Mouse (Mus musculus): Measurements from ENCODE around the gene Trim37. TPM values are rescaled to one million over a fixed set of nuclear protein-coding genes. Genes with fewer than 3 reads are reported as not detected.

Trim37 gene
- polyA plus RNA-seq, 1 experiment from 2014 or later = 81.1 TPM

- no peak overlapping the region for H3K9ac ChIP-seq (ENCODE audit: low read depth, low read length)
- H3K27ac ChIP-seq (ENCODE audit: low read depth, low read length) = no peak overlapping the region
- no peaks in the 10 kb centered on the region for H3K4me1 ChIP-seq (ENCODE audit: control insufficient read depth, insufficient read depth, low read depth, low read length)
- H3K36me3 ChIP-seq (ENCODE audit: control insufficient read depth, insufficient read depth, low read length) = peaks cover 9% of the 10 kb centered on the region; the same call in 1 of the 2 replicates
- no peaks in the 10 kb centered on the region for H3K27me3 ChIP-seq (replicated peaks; ENCODE audit: control insufficient read depth, insufficient read depth, low read length)
- WGBS = 98% methylated on average over 4 of the region's 4 CpGs
- no peaks in the 10 kb centered on the region for H3K9me3 ChIP-seq (ENCODE audit: control insufficient read depth, low read length)
- no peak for ATAC-seq
- H3K4me3 ChIP-seq (ENCODE audit: low read length) = no peak overlapping the region
- no peak overlapping the region for H3K4me2 ChIP-seq (ENCODE audit: low read length)
Measured at GRCm38 (mm10) chr11:87175031-87175430, 48.2 kb downstream of the Trim37 start.

- ATAC-seq = no peak
Measured at GRCm38 (mm10) chr11:87212313-87212712, 85.4 kb downstream of the Trim37 start.

GRCm38 (mm10) chr11:87222686-87223085 is 95.8 kb downstream of the Trim37 start:
- H3K36me3 ChIP-seq (ENCODE audit: control insufficient read depth, insufficient read depth, low read length) = peaks cover 7% of the 10 kb centered on the region; the same call in 1 of the 2 replicates
- 89% methylated on average over 3 of the region's 3 CpGs for WGBS
- no peaks in the 10 kb centered on the region for H3K9me3 ChIP-seq (ENCODE audit: control insufficient read depth, low read length)
- H3K4me1 ChIP-seq (ENCODE audit: control insufficient read depth, insufficient read depth, low read depth, low read length) = no peaks in the 10 kb centered on the region
- H3K4me3 ChIP-seq (ENCODE audit: low read length) = no peak overlapping the region
- no peak overlapping the region for H3K9ac ChIP-seq (ENCODE audit: low read depth, low read length)
- H3K4me2 ChIP-seq (ENCODE audit: low read length) = no peak overlapping the region
- ATAC-seq = no peak
- no peak overlapping the region for H3K27ac ChIP-seq (ENCODE audit: low read depth, low read length)
- no peaks in the 10 kb centered on the region for H3K27me3 ChIP-seq (replicated peaks; ENCODE audit: control insufficient read depth, insufficient read depth, low read length)

More at GRCm38 (mm10) chr11:87212313-87212712, 85.4 kb downstream of the Trim37 start:
- Histone ChIP-seq H3K9me3 (ENCODE audit: control insufficient read depth, low read length) (no peaks in the 10 kb centered on the region), H3K4me3 (ENCODE audit: low read length) (no peak overlapping the region), H3K36me3 (ENCODE audit: control insufficient read depth, insufficient read depth, low read length) (peaks cover 15% of the 10 kb centered on the region), H3K4me2 (ENCODE audit: low read length) (no peak overlapping the region), H3K9ac (ENCODE audit: low read depth, low read length) (no peak overlapping the region), H3K4me1 (ENCODE audit: control insufficient read depth, insufficient read depth, low read depth, low read length) (no peaks in the 10 kb centered on the region), H3K27ac (ENCODE audit: low read depth, low read length) (no peak overlapping the region), H3K27me3 (replicated peaks; ENCODE audit: control insufficient read depth, insufficient read depth, low read length) (no peaks in the 10 kb centered on the region)
- WGBS = 86% methylated on average over 5 of the region's 5 CpGs

GRCm38 (mm10) chr11:87227056-87227455 is 100.2 kb downstream of the Trim37 start:
- Histone ChIP-seq H3K4me2 (ENCODE audit: low read length) (no peak overlapping the region), H3K27ac (ENCODE audit: low read depth, low read length) (no peak overlapping the region), H3K36me3 (ENCODE audit: control insufficient read depth, insufficient read depth, low read length) (peaks cover 9% of the 10 kb centered on the region), H3K9ac (ENCODE audit: low read depth, low read length) (no peak overlapping the region), H3K9me3 (ENCODE audit: control insufficient read depth, low read length) (no peaks in the 10 kb centered on the region), H3K4me1 (ENCODE audit: control insufficient read depth, insufficient read depth, low read depth, low read length) (no peaks in the 10 kb centered on the region), H3K27me3 (replicated peaks; ENCODE audit: control insufficient read depth, insufficient read depth, low read length) (no peaks in the 10 kb centered on the region), H3K4me3 (ENCODE audit: low read length) (no peak overlapping the region)
- 84% methylated on average over 5 of the region's 5 CpGs for WGBS
- no peak for ATAC-seq

GRCm38 (mm10) chr11:87233377-87233776 is 106.5 kb downstream of the Trim37 start:
- Histone ChIP-seq H3K36me3 (ENCODE audit: control insufficient read depth, insufficient read depth, low read length) (peaks cover 8% of the 10 kb centered on the region), H3K9me3 (ENCODE audit: control insufficient read depth, low read length) (no peaks in the 10 kb centered on the region), H3K27me3 (replicated peaks; ENCODE audit: control insufficient read depth, insufficient read depth, low read length) (no peaks in the 10 kb centered on the region), H3K4me1 (ENCODE audit: control insufficient read depth, insufficient read depth, low read depth, low read length) (no peaks in the 10 kb centered on the region), H3K4me3 (ENCODE audit: low read length) (no peak overlapping the region), H3K9ac (ENCODE audit: low read depth, low read length) (no peak overlapping the region), H3K4me2 (ENCODE audit: low read length) (no peak overlapping the region), H3K27ac (ENCODE audit: low read depth, low read length) (no peak overlapping the region)
- WGBS = 91% methylated on average over 5 of the region's 5 CpGs
- ATAC-seq = no peak

GRCm38 (mm10) chr11:87234743-87235485 is 108.0 kb downstream of the Trim37 start:
- Histone ChIP-seq H3K4me2 (ENCODE audit: low read length) (no peak overlapping the region), H3K27me3 (replicated peaks; ENCODE audit: control insufficient read depth, insufficient read depth, low read length) (no peaks in the 10 kb centered on the region), H3K4me1 (ENCODE audit: control insufficient read depth, insufficient read depth, low read depth, low read length) (no peaks in the 10 kb centered on the region), H3K27ac (ENCODE audit: low read depth, low read length) (no peak overlapping the region), H3K9ac (ENCODE audit: low read depth, low read length) (no peak overlapping the region), H3K9me3 (ENCODE audit: control insufficient read depth, low read length) (no peaks in the 10 kb centered on the region), H3K36me3 (ENCODE audit: control insufficient read depth, insufficient read depth, low read length) (peaks cover 8% of the 10 kb centered on the region), H3K4me3 (ENCODE audit: low read length) (no peak overlapping the region)
- no peak for ATAC-seq
- WGBS = 96% methylated on average over 12 of the region's 12 CpGs

GRCm38 (mm10) chr11:87235486-87235872 is 108.6 kb downstream of the Trim37 start:
- 81% methylated on average over 5 of the region's 5 CpGs for WGBS
- no peaks in the 10 kb centered on the region for H3K27me3 ChIP-seq (replicated peaks; ENCODE audit: control insufficient read depth, insufficient read depth, low read length)
- no peak for ATAC-seq
- no peaks in the 10 kb centered on the region for H3K9me3 ChIP-seq (ENCODE audit: control insufficient read depth, low read length)
- no peak overlapping the region for H3K4me3 ChIP-seq (ENCODE audit: low read length)
- no peaks in the 10 kb centered on the region for H3K4me1 ChIP-seq (ENCODE audit: control insufficient read depth, insufficient read depth, low read depth, low read length)
- no peak overlapping the region for H3K27ac ChIP-seq (ENCODE audit: low read depth, low read length)
- no peak overlapping the region for H3K9ac ChIP-seq (ENCODE audit: low read depth, low read length)
- H3K36me3 ChIP-seq (ENCODE audit: control insufficient read depth, insufficient read depth, low read length) = peaks cover 8% of the 10 kb centered on the region
- no peak overlapping the region for H3K4me2 ChIP-seq (ENCODE audit: low read length)

GRCm38 (mm10) chr11:87238891-87239530 is 112.1 kb downstream of the Trim37 start:
- WGBS = 82% methylated on average over 7 of the region's 7 CpGs
- H3K27ac ChIP-seq (ENCODE audit: low read depth, low read length) = no peak overlapping the region
- H3K9ac ChIP-seq (ENCODE audit: low read depth, low read length) = no peak overlapping the region
- H3K27me3 ChIP-seq (replicated peaks; ENCODE audit: control insufficient read depth, insufficient read depth, low read length) = no peaks in the 10 kb centered on the region
- H3K4me2 ChIP-seq (ENCODE audit: low read length) = no peak overlapping the region
- ATAC-seq = no peak
- no peak overlapping the region for H3K4me3 ChIP-seq (ENCODE audit: low read length)
- 0 out of 2 replicates have a peak, but pooled peaks cover 3% of the 10 kb centered on the region for H3K36me3 ChIP-seq (ENCODE audit: control insufficient read depth, insufficient read depth, low read length)
- H3K4me1 ChIP-seq (ENCODE audit: control insufficient read depth, insufficient read depth, low read depth, low read length) = no peaks in the 10 kb centered on the region
- H3K9me3 ChIP-seq (ENCODE audit: control insufficient read depth, low read length) = no peaks in the 10 kb centered on the region

- Histone ChIP-seq H3K27ac (ENCODE audit: low read depth, low read length) (no peak overlapping the region), H3K4me1 (ENCODE audit: control insufficient read depth, insufficient read depth, low read depth, low read length) (no peaks in the 10 kb centered on the region), H3K27me3 (replicated peaks; ENCODE audit: control insufficient read depth, insufficient read depth, low read length) (no peaks in the 10 kb centered on the region), H3K9me3 (ENCODE audit: control insufficient read depth, low read length) (no peaks in the 10 kb centered on the region), H3K4me3 (ENCODE audit: low read length) (no peak overlapping the region), H3K4me2 (ENCODE audit: low read length) (no peak overlapping the region), H3K9ac (ENCODE audit: low read depth, low read length) (no peak overlapping the region), H3K36me3 (ENCODE audit: control insufficient read depth, insufficient read depth, low read length) (no peaks in the 10 kb centered on the region)
- ATAC-seq = no peak
- WGBS = 85% methylated on average over 15 of the region's 15 CpGs
Measured at GRCm38 (mm10) chr11:87240141-87240832, 113.4 kb downstream of the Trim37 start.

All from hindbrain, embryonic 16.5 days (tissue).